Mouse (Mus musculus) kidney, adult 2 months (tissue): ENCODE measurements around the gene Bach2.

Experiments
- CTCF ChIP-seq: fragments of 200-500 bp; conservative IDR thresholded peaks from 2 replicates; pipeline ENCODE4 v1.5.1; 2011; ENCODE audit warnings: low read depth, mild to moderate bottlenecking, control low read depth, low read length, moderate library complexity, mixed read lengths; ENCODE audit not compliant: insufficient read depth, insufficient read length
- POLR2A ChIP-seq: fragments of 200-500 bp; IDR thresholded peaks from one replicate; pipeline ENCODE4 v1.6.1; 2011; ENCODE audit warnings: low read depth, low read length, control low read depth

DNA sequence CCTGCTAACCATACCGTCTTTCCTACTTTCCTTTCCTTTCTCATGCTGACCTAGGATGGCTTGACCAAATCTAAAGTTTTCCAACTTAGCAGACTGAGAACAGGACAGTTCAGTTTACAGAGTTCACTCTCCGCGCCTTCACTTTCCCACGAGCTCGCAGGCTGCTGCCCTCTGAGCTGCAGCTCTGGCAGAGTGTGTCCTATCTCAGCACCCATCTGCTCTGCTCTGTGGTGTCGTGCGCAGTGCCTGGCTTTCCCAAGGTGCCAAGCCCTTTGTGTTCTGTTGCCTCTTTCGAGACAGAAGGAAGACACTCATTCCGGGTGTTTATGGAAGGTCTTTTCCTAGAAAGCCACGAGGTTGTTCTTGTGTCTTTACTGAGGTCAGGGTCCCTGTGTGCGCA is 300.4 kb downstream of the Bach2 start:
- no peak for TF ChIP-seq CTCF
- no peak for TF ChIP-seq POLR2A
